Mouse (Mus musculus): Measurements from ENCODE around the gene Eml5.

Gene Eml5

GRCm38 (mm10) chr12:98900881-98901801 is at the start of gene Eml5:
Gene Eml5, minus strand, starts transcription at chr12:98901484.
- DNase-seq = peak; percentile 81

- DNase-seq = no peak
These were observed 31.6 kb upstream of the Eml5 start for GRCm38 (mm10) chr12:98932856-98933255.

- DNase-seq = no peak
These were observed 31.2 kb upstream of the Eml5 start for GRCm38 (mm10) chr12:98932441-98932840.

- DNase-seq = no peak
These were observed 29.9 kb upstream of the Eml5 start for GRCm38 (mm10) chr12:98931174-98931573.

- peak; percentile 88 for DNase-seq
These were observed 19.1 kb upstream of the Eml5 start, which contains the start of gene Ttc8 for GRCm38 (mm10) chr12:98920194-98920991. Gene Ttc8, plus strand, starts transcription at chr12:98920574.

GRCm38 (mm10) chr12:98910096-98910495 is 8.8 kb upstream of the Eml5 start:
- DNase-seq = no peak

GRCm38 (mm10) chr12:98905466-98905865 is 4.2 kb upstream of the Eml5 start:
- no peak for DNase-seq

GRCm38 (mm10) chr12:98900341-98900880 is 873 bp downstream of the Eml5 start:
- DNase-seq = no peak

GRCm38 (mm10) chr12:98899676-98900075 is 1.6 kb downstream of the Eml5 start:
- DNase-seq = no peak

- DNase-seq = no peak
These were observed 4.5 kb downstream of the Eml5 start for GRCm38 (mm10) chr12:98896761-98897160.

- DNase-seq = no peak
These were observed 16.8 kb downstream of the Eml5 start for GRCm38 (mm10) chr12:98884515-98884914.

- DNase-seq = no peak
These were observed 19.5 kb downstream of the Eml5 start for GRCm38 (mm10) chr12:98881796-98882195.

GRCm38 (mm10) chr12:98878693-98879092 is 22.6 kb downstream of the Eml5 start:
- no peak for DNase-seq

GRCm38 (mm10) chr12:98875216-98875615 is 26.1 kb downstream of the Eml5 start:
- no peak for DNase-seq

GRCm38 (mm10) chr12:98872836-98873235 is 28.4 kb downstream of the Eml5 start:
- DNase-seq = no peak

- no peak for DNase-seq
These were observed 37.8 kb downstream of the Eml5 start for GRCm38 (mm10) chr12:98863436-98863835.

- DNase-seq = no peak
These were observed 41.0 kb downstream of the Eml5 start for GRCm38 (mm10) chr12:98860316-98860715.

GRCm38 (mm10) chr12:98850767-98851166 is 50.5 kb downstream of the Eml5 start:
- peak; percentile 35 for DNase-seq

GRCm38 (mm10) chr12:98844774-98845173 is 56.5 kb downstream of the Eml5 start:
- DNase-seq = no peak

- DNase-seq = no peak
These were observed 61.1 kb downstream of the Eml5 start for GRCm38 (mm10) chr12:98840135-98840534.

- no peak for DNase-seq
These were observed 63.3 kb downstream of the Eml5 start for GRCm38 (mm10) chr12:98837940-98838339.

GRCm38 (mm10) chr12:98835466-98835865 is 65.8 kb downstream of the Eml5 start:
- DNase-seq = no peak

- DNase-seq = no peak
These were observed 66.4 kb downstream of the Eml5 start for GRCm38 (mm10) chr12:98834879-98835278.
